ENCODE assay signal across 16 mouse cellular contexts in genomic region chr10:13946498-13946897, GRCm38 (mm10). TPM values are rescaled to one million over a fixed set of nuclear protein-coding genes. Genes with fewer than 3 reads are reported as not detected.
DNase-seq lines count a peak whose midpoint lies in the region; ATAC-seq and TF ChIP-seq lines count a peak whose summit lies in the region.
"Had no signal": no experiment of that assay in that cellular context is flagged by ENCODE, and none has a peak within 500 bp of the region (broad histone marks: within the 10 kb centered on the region; RNA-seq: fewer than 3 reads in every experiment).

No protein-coding gene starts in this region.

- TF ChIP-seq POLR2A in lung, adult 2 months (IDR thresholded peaks at IDR 0.05; ENCODE audit: borderline replicate concordance, extremely low read depth, low read depth, low read length): no peak

- no peak overlapping the region for H3K9ac ChIP-seq in forebrain, embryonic 11.5 days (ENCODE audit: low read length)
- no peak overlapping the region for H3K9ac ChIP-seq in forebrain, postnatal 0 days
- H3K9ac ChIP-seq in stomach, postnatal 0 days (ENCODE audit: low read length): no peak overlapping the region
- H3K9ac ChIP-seq: embryonic facial prominence, embryonic 12.5 days; hindbrain, embryonic 15.5 days; stomach, embryonic 15.5 days had no signal

- DNase-seq in forebrain, embryonic 11.5 days (ENCODE audit: low spot score): no peak
- DNase-seq in forebrain, postnatal 0 days: no peak
- DNase-seq in lung, adult 18-20 months: peak; percentile 29 to 30
- DNase-seq in lung, adult 2 months: no peak
- peak; percentile 23 for DNase-seq in stomach, postnatal 0 days (ENCODE audit: low spot score)
- DNase-seq in T-cell, adult 2 months (ENCODE audit: low spot score): no peak
- no peak for DNase-seq in ovary, adult 18-20 months (ENCODE audit: low spot score)
- DNase-seq: cerebellum, adult 11-12 months; kidney, adult 18-20 months; thymus, postnatal 36 days had no signal

- no peaks in the 10 kb centered on the region for H3K9me3 ChIP-seq in forebrain, embryonic 11.5 days (ENCODE audit: control insufficient read depth, low read length)
- H3K9me3 ChIP-seq in forebrain, postnatal 0 days (ENCODE audit: low read length): no peaks in the 10 kb centered on the region
- H3K9me3 ChIP-seq in stomach, postnatal 0 days (ENCODE audit: control insufficient read depth, low read length): no peaks in the 10 kb centered on the region
- H3K9me3 ChIP-seq: embryonic facial prominence, embryonic 12.5 days; hindbrain, embryonic 15.5 days; stomach, embryonic 15.5 days had no signal

- no peaks in the 10 kb centered on the region for H3K36me3 ChIP-seq in forebrain, embryonic 11.5 days (ENCODE audit: control insufficient read depth, insufficient read depth, low read length)
- H3K36me3 ChIP-seq in forebrain, postnatal 0 days (ENCODE audit: insufficient read depth): no peaks in the 10 kb centered on the region
- no peaks in the 10 kb centered on the region for H3K36me3 ChIP-seq in stomach, postnatal 0 days (ENCODE audit: control insufficient read depth, insufficient read depth, low read length)
- H3K36me3 ChIP-seq: embryonic facial prominence, embryonic 12.5 days; hindbrain, embryonic 15.5 days; stomach, embryonic 15.5 days had no signal

- WGBS in forebrain, embryonic 11.5 days: 59% methylated on average over 7 of the region's 7 CpGs
- WGBS in forebrain, postnatal 0 days: 58% methylated on average over 7 of the region's 7 CpGs
- WGBS in lung, adult 2 months: 56% methylated on average over 7 of the region's 7 CpGs
- 69% methylated on average over 7 of the region's 7 CpGs for WGBS in stomach, postnatal 0 days

- H3K4me2 ChIP-seq in forebrain, embryonic 11.5 days (ENCODE audit: low read depth, low read length, severe bottlenecking): no peak overlapping the region
- H3K4me2 ChIP-seq in forebrain, postnatal 0 days (ENCODE audit: low read depth): no peak overlapping the region
- H3K4me2 ChIP-seq in stomach, postnatal 0 days (replicated peaks; ENCODE audit: low read depth): no peak overlapping the region
- H3K4me2 ChIP-seq: embryonic facial prominence, embryonic 12.5 days; hindbrain, embryonic 15.5 days; stomach, embryonic 15.5 days had no signal

- H3K4me1 ChIP-seq in forebrain, embryonic 11.5 days (replicated peaks; ENCODE audit: control insufficient read depth, insufficient read depth, low read length): no peaks in the 10 kb centered on the region
- H3K4me1 ChIP-seq in forebrain, postnatal 0 days (ENCODE audit: insufficient read depth): no peaks in the 10 kb centered on the region
- H3K4me1 ChIP-seq in lung, adult 2 months (ENCODE audit: control insufficient read depth, insufficient read depth, low read length): no peaks in the 10 kb centered on the region
- no peaks in the 10 kb centered on the region for H3K4me1 ChIP-seq in stomach, postnatal 0 days (replicated peaks; ENCODE audit: control insufficient read depth, insufficient read depth)
- H3K4me1 ChIP-seq: embryonic facial prominence, embryonic 12.5 days; hindbrain, embryonic 15.5 days; stomach, embryonic 15.5 days had no signal

- TF ChIP-seq CTCF in forebrain, postnatal 0 days (IDR thresholded peaks at IDR 0.05; ENCODE audit: low read depth): no peak
- no peak for TF ChIP-seq CTCF in lung, adult 2 months (IDR thresholded peaks at IDR 0.05; ENCODE audit: insufficient read depth, low read length)
- no peak for TF ChIP-seq CTCF in stomach, postnatal 0 days (IDR thresholded peaks at IDR 0.05; ENCODE audit: low read depth)

- peak; percentile 58 for ATAC-seq in forebrain, embryonic 11.5 days (replicated peaks; ENCODE audit: low FRiP score)
- no peak for ATAC-seq in forebrain, postnatal 0 days
- ATAC-seq in neutrophil, adult 5-6 weeks (ENCODE audit: extremely low read depth, insufficient number of reproducible peaks, low FRiP score, poor library complexity, severe bottlenecking): peak; percentile 96
- peak; percentile 64 for ATAC-seq in stomach, postnatal 0 days (ENCODE audit: low FRiP score, low TSS enrichment)
- ATAC-seq: Patski had no signal

- H3K4me3 ChIP-seq in forebrain, embryonic 11.5 days (ENCODE audit: low read depth, low read length): no peak overlapping the region
- H3K4me3 ChIP-seq in forebrain, postnatal 0 days (ENCODE audit: low read depth, low read length): no peak overlapping the region
- H3K4me3 ChIP-seq in lung, adult 2 months (replicated peaks; ENCODE audit: extremely low read depth, low read depth, low read length): no peak overlapping the region
- H3K4me3 ChIP-seq in stomach, postnatal 0 days (ENCODE audit: low read depth, low read length): no peak overlapping the region
- H3K4me3 ChIP-seq: embryonic facial prominence, embryonic 12.5 days; hindbrain, embryonic 15.5 days; left cerebral cortex, adult 2 months; stomach, embryonic 15.5 days had no signal

- no peak for TF ChIP-seq EP300 in stomach, postnatal 0 days (optimal IDR thresholded peaks at IDR 0.05)

- H3K27ac ChIP-seq in forebrain, embryonic 11.5 days (ENCODE audit: low read depth, low read length): no peak overlapping the region
- H3K27ac ChIP-seq in forebrain, postnatal 0 days (ENCODE audit: low read depth, low read length): no peak overlapping the region
- H3K27ac ChIP-seq in stomach, postnatal 0 days (replicated peaks): no peak overlapping the region
- H3K27ac ChIP-seq: embryonic facial prominence, embryonic 12.5 days; hindbrain, embryonic 15.5 days; left cerebral cortex, adult 2 months; stomach, embryonic 15.5 days had no signal

- no peaks in the 10 kb centered on the region for H3K27me3 ChIP-seq in forebrain, embryonic 11.5 days (ENCODE audit: control insufficient read depth, insufficient read depth, low read length)
- H3K27me3 ChIP-seq in forebrain, postnatal 0 days (ENCODE audit: insufficient read depth, low read length): no peaks in the 10 kb centered on the region
- no peaks in the 10 kb centered on the region for H3K27me3 ChIP-seq in stomach, postnatal 0 days (ENCODE audit: control insufficient read depth, insufficient read depth, low read length)
- H3K27me3 ChIP-seq: embryonic facial prominence, embryonic 12.5 days; hindbrain, embryonic 15.5 days; stomach, embryonic 15.5 days had no signal

RNA-seq across cellular contexts. Expression of gene Hivep2, which starts 19.4 kb away (rescaled TPM):
- 3.6 and 4.7 TPM in 2 replicates for polyA plus RNA-seq in forebrain, embryonic 11.5 days (2014; fragmentation: Nextera tagmentation; extraction: Ambion mirVana)
- 55.4 and 66.6 TPM in 2 replicates for total RNA-seq in forebrain, postnatal 0 days (2014; rRNA removed)
- 17.8 and 22.9 TPM in 2 replicates for polyA plus RNA-seq in forebrain, postnatal 0 days (2015; fragmentation: Nextera tagmentation; extraction: Ambion mirVana)
- polyA plus RNA-seq in lung, adult 2 months (2012; rRNA removed): 7.9 and 11.0 TPM in 2 replicates
- total RNA-seq in neutrophil, adult 5-6 weeks (2017): 39.5 and 50.3 TPM in 2 replicates
- polyA plus RNA-seq in stomach, postnatal 0 days (2015; fragmentation: Nextera tagmentation; extraction: Ambion mirVana): 2.9 and 3.1 TPM in 2 replicates

Comparison
In these comparisons a context has a peak if more than half of its experiments do, and no peak if none do; other contexts are left out.
1. DNase-seq: peak in lung, adult 18-20 months (2 of 2) and stomach, postnatal 0 days (single experiment); none in forebrain, embryonic 11.5 days (single experiment), forebrain, postnatal 0 days (single experiment), lung, adult 2 months (single experiment), T-cell, adult 2 months (single experiment) and ovary, adult 18-20 months (single experiment).